Mouse (Mus musculus) cerebellum, postnatal 10 days (tissue): ENCODE results near the gene Ccl20.

ENCODE experiments used
- DNase-seq, 2 experiments: peaks; one replicate each; pipeline ENCODE4 v3.0.0; 2021; ENCODE audit warnings: mixed read lengths in 2 of 2

Gene Ccl20

GRCm38 (mm10) chr1:83141510-83141909 is 24.9 kb downstream of the Ccl20 start:
- DNase-seq: no peak

GRCm38 (mm10) chr1:83142055-83142454 is 25.5 kb downstream of the Ccl20 start:
- DNase-seq: no peak

GRCm38 (mm10) chr1:83146547-83146946 is 30.0 kb downstream of the Ccl20 start:
- DNase-seq: no peak

- no peak for DNase-seq
These were observed 33.7 kb downstream of the Ccl20 start for GRCm38 (mm10) chr1:83150227-83150626.

- no peak for DNase-seq
These were observed 36.4 kb downstream of the Ccl20 start for GRCm38 (mm10) chr1:83152961-83153360.

GRCm38 (mm10) chr1:83156876-83157275 is 40.3 kb downstream of the Ccl20 start:
- DNase-seq: no peak

GRCm38 (mm10) chr1:83159603-83160002 is 43.0 kb downstream of the Ccl20 start, which contains the start of gene Daw1:
Gene Daw1, plus strand, starts transcription at chr1:83159752.
- DNase-seq: peak; percentile 76 to 89

GRCm38 (mm10) chr1:83161658-83162057 is 45.1 kb downstream of the Ccl20 start:
- DNase-seq: no peak

- no peak for DNase-seq
These were observed 47.5 kb downstream of the Ccl20 start for GRCm38 (mm10) chr1:83164027-83164426.
